Mouse (Mus musculus) gastrocnemius, adult 2 months (tissue): ENCODE data around the gene Rap1gap2. TPM values are rescaled to one million over a fixed set of nuclear protein-coding genes. Genes with fewer than 3 reads are reported as not detected.

Source experiments
- DNase-seq: peaks from one replicate; pipeline ENCODE4 v3.0.0; 2022
- H3K27ac ChIP-seq: fragments of 200-600 bp; 2 replicates; pipeline ENCODE4 v1.8.1; 2022; ENCODE audit warnings: mild to moderate bottlenecking
- H3K4me3 ChIP-seq: fragments of 200-600 bp; 2 replicates; pipeline ENCODE4 v1.8.1; 2022; ENCODE audit warnings: mild to moderate bottlenecking, moderate library complexity
- CTCF ChIP-seq: fragments of 200-600 bp; IDR thresholded peaks from 2 replicates; pipeline ENCODE4 v1.8.1; 2022; ENCODE audit warnings: antibody characterized with exemption, mild to moderate bottlenecking, moderate library complexity
- intact Hi-C: fragments of 180-260 bp; cut with DNase I; formaldehyde crosslinking; loops from one replicate; pipeline ENCODE4 v1.15.1; 2025
- total RNA-seq, 2 experiments: library from RNA; stranded (reverse); gene quantifications; 2 replicates each; pipeline ENCODE4 v1.2.3; 2021

Gene Rap1gap2
- total RNA-seq, 2 experiments from 2014 or later = 6.1 to 7.0 TPM

DNA sequence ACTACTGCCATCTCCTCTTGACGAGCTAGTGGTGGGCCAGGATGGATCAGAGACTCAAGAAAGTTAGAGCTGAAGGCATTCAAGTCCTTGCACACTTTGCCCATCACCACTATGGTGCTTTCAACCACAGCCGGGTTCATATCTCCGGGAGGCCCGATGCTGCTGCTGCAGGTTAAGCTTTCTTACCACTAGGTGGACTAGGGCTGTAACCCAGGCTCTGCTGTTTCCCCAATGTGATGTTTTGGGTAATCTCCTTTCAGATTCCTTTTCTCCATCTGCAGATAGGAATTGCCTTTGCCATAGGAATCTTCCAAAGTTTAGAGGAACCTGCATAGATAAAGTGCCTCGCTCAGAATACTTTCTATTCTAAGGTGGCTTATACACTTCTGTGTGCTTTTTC is 4.9 kb upstream of the Rap1gap2 start:
- intact Hi-C loops = no loop called here
- no peak overlapping the region for H3K27ac ChIP-seq
- DNase-seq = no peak
- no peak for TF ChIP-seq CTCF
- no peak overlapping the region for H3K4me3 ChIP-seq

DNA sequence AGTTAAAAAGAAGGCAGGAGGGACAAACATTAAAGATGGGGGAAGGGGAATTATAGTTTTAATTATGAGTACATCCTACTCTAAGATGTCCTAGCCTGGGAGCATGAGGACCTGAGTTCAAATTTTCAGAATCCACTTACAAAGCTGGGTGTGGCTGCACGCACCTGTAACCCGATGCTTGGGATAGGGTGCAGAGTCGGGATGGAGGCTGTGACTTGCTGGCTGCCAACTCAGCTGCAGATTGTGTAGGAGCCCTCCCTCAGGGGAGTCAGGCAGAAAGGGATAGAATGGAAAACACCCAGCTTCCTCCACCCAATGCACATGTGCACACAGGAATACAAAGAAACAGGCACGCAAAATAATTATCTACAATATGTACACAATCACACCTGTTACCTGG is 2.7 kb upstream of the Rap1gap2 start:
- H3K4me3 ChIP-seq = no peak overlapping the region
- intact Hi-C loops = no loop called here
- no peak for DNase-seq
- H3K27ac ChIP-seq = no peak overlapping the region
- no peak for TF ChIP-seq CTCF

DNA sequence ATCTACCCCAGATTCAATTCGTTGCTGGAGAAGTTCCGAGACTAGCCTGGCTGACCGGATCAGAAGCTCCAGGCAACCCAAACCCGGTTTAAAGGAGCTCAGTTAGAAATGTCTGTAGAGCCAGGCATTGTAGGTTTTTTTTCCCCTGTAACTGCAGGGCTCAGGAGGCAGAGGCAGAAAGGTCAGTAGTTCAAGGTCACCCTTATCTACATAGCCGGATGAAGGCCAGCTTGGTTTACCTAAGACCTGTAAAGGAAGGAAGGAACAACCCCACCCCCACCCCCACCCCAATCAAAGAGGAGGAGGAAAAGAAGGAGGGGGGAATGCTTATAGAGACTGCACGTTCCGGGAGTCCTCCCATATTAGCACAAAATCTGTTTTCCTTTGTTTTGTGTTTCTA is 722 bp upstream of the Rap1gap2 start:
- TF ChIP-seq CTCF = no peak
- intact Hi-C loops = no loop called here
- Histone ChIP-seq H3K27ac (no peak overlapping the region), H3K4me3 (no peak overlapping the region)
- DNase-seq = no peak

DNA sequence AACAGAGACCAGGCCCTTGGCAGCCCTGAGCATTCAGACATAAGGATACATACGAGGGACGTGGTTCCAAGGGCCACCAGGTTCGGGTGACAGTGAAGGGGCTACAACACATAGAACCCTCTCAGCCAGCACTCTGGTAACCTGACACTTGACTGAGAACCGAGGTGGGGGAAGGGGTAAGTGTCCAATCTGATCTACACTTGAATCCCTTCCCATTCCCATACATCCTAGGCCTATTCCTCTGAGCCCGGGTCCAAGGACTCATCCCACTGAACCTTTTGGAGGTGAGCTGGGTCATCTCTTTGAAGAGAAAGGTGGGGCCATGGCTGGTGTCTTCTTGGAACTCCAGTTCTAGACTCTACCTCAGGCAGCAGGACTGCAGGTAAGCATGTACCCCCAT is 647 bp downstream of the Rap1gap2 start:
- Histone ChIP-seq H3K4me3 (no peak overlapping the region), H3K27ac (no peak overlapping the region)
- intact Hi-C loops = no loop called here
- TF ChIP-seq CTCF = no peak
- no peak for DNase-seq

DNA sequence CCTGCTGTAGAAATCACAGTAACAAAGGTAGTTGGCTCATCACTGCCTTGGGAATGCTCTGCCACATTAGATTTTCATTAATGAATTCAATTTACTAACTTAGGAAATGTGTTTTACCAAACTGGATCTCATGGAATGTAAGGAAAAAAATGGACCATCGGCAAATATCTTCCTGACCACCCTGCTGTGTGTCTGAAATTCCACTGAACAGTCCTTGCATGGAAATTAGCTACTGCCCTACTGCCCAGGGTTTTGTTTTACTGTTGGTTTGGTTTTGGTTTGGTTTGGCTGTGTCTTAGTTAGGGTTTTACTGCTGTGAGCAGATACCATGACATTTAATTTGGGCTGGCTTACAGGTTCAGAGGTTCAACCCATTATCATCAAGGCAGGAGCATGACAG is 8.4 kb downstream of the Rap1gap2 start:
- intact Hi-C loops = no loop called here
- H3K4me3 ChIP-seq = no peak overlapping the region
- DNase-seq = no peak
- no peak overlapping the region for H3K27ac ChIP-seq
- TF ChIP-seq CTCF = no peak

DNA sequence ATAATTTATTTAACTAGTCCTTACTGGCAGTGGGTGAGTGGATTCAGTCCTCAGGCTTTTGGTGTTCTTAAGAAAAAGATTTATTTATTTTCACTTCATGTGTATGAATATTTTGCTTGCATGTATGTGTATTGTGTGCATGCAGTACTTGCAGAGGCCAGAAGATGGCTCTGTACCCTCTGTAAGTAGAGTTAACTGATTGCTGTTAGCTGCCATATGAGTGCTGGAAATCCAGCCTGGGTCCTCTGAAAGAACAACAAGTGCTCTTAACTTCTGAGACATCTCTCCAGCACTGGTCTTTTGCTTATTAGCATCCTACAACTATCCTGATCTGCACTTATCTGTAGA is 12.8 kb downstream of the Rap1gap2 start:
- DNase-seq = no peak
- TF ChIP-seq CTCF = no peak
- intact Hi-C loops = no loop called here
- Histone ChIP-seq H3K27ac (no peak overlapping the region), H3K4me3 (no peak overlapping the region)

DNA sequence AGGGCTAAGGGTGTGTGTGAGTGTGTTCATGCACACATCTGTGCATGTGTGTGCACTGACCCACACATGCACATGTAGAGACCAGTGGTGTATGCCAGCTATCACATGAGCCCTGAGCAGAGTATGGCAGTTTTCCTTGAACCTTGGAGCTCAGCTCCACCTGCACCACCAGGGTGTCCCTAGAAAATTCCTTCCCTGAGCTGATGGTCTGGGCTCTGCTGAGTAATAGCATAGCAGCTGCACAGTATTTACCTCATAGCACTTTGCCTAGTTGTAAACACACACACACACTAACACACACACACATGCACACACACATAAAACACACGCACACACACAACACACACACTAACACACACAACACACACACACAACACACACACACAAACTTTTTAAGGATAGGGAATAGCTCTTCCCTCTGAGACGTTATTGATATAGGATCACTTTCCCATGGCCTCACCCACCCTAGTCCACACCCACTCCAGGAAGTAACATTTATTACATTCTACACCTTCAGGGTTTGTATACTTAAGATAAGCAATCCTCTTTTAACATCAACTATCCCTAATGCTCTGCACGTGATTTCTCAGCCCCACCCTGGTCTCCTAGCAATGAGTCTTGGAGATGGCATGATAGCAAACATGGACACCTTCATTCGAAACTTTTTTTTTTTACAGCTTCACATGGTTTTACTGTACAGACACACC is 13.3 kb downstream of the Rap1gap2 start:
- Histone ChIP-seq H3K27ac (no peak overlapping the region), H3K4me3 (no peak overlapping the region)
- intact Hi-C loops = no loop called here
- TF ChIP-seq CTCF = no peak
- DNase-seq = no peak

DNA sequence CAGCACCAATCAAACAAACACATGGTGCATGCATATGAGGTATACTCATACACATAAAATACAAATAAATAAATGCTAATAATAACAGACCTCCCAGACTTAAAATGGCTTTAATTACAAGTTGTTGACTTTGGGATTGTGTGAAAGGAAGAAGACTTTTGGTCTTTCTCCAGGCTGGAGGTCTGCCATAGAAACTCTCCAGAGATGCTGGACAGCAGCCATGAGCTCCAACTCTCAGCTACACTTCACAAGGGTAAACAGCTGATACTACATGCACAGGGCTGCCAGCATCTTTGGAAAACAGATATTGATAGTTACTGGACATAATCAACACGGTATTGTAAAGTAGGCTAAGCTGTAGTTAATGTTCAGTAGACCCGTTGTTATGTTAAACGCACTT is 18.5 kb downstream of the Rap1gap2 start:
- intact Hi-C loops = no loop called here
- Histone ChIP-seq H3K27ac (no peak overlapping the region), H3K4me3 (no peak overlapping the region)
- no peak for TF ChIP-seq CTCF
- no peak for DNase-seq

DNA sequence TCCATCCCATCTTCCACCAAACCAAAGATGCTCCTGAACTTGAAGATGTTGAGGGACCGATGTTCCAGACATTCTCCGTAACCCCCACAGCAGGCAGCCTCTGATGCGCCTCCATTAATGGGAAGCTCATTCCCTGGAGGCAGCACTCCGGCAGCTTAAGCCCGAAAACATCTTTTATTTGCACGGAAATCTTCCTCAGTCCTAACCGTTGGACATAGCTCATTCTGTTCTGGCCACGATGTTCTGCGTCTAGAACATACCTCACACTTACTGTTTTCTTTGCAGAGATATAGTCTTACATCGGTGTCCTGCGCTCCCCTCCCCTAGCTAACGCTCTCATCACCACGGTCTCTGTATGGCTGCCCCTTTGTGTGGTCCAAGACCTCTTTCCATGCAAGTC is 20.0 kb downstream of the Rap1gap2 start:
- intact Hi-C loops = no loop called here
- H3K4me3 ChIP-seq = no peak overlapping the region
- TF ChIP-seq CTCF = no peak

DNA sequence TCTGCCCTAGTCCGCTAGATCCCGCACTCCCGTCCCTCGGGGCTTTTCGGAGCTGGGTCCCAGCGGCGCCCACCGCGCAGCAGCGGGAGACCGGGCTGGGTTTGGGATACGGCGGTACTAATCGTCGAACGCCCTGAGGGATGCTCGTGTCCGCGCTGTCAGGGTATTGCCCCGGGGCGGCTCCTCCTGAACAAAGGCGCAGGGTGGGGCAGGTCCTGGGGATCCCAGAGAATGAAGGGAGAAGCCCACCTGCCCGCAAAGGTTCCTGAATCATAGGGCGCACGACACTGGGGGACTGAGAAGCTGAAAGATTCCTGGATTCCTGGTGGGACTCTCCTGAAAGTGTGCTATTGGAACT is 20.5 kb downstream of the Rap1gap2 start:
- no peak for DNase-seq
- intact Hi-C loops = no loop called here
- Histone ChIP-seq H3K4me3 (no peak overlapping the region), H3K27ac (no peak overlapping the region)
- TF ChIP-seq CTCF = no peak

More for the DNA sequence above, 20.0 kb downstream of the Rap1gap2 start:
- no peak overlapping the region for H3K27ac ChIP-seq
- no peak for DNase-seq

DNA sequence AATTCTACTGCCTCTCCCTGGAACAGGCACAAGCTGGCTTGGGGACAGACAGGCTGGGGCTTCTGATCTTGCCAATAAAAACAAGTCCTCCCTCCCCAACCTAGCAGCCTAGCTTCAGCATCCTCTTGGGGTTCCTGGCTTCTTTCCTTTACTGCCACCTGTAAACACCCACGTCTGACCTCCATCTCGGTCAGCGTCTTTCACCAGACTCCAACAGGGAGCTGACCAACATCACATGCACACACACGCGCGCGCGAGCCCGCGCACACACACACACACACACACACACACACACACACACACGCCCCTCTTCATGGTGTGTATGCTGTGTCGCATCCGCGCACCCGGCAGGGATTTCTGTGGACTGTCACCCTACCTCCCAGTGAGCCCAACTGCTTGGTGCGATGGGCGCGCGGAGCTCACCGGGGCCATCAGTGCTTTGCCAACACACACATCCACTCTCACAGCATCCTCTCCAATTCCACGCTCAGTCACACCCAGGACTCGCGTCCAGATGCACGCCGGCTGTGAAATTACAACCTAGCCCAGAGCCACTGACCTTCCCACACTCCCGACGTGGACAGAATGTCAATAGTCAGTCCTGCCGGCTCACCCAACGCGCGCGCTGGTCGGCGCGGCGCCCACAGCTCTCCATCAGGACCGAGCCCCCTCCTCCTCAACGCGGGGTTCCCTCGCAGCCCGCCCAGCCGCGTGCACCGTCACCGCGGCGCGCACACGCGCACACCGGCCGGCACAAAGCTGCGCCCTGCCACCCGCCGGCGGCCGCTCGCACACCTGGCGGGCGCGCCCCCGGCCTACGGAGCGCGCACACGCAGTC is 21.1 kb downstream of the Rap1gap2 start:
- DNase-seq = no peak
- intact Hi-C loops = no loop called here
- no peak for TF ChIP-seq CTCF
- Histone ChIP-seq H3K4me3 (no peak overlapping the region), H3K27ac (no peak overlapping the region)

DNA sequence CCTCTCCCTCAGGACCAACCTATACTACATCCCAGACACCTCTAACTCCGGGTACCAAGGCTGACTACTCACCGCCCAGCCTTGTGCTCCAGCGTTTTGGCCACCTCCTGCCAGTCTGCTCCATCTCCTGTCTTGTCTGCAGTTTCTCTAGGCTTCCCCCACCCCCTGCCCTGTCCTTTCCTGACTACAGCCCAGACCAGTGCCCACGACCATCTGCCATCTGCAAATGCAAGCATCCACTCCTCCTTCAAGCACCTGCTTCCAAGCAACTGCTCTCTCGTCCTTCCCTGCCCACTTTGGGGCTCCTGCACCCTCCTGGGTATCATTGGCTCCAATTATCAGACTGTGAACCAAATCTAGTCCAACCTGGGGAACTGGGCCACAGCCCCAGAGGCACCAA is 24.3 kb downstream of the Rap1gap2 start:
- no peak for TF ChIP-seq CTCF
- H3K27ac ChIP-seq = no peak overlapping the region
- no peak for DNase-seq
- intact Hi-C loops = no loop called here
- no peak overlapping the region for H3K4me3 ChIP-seq

DNA sequence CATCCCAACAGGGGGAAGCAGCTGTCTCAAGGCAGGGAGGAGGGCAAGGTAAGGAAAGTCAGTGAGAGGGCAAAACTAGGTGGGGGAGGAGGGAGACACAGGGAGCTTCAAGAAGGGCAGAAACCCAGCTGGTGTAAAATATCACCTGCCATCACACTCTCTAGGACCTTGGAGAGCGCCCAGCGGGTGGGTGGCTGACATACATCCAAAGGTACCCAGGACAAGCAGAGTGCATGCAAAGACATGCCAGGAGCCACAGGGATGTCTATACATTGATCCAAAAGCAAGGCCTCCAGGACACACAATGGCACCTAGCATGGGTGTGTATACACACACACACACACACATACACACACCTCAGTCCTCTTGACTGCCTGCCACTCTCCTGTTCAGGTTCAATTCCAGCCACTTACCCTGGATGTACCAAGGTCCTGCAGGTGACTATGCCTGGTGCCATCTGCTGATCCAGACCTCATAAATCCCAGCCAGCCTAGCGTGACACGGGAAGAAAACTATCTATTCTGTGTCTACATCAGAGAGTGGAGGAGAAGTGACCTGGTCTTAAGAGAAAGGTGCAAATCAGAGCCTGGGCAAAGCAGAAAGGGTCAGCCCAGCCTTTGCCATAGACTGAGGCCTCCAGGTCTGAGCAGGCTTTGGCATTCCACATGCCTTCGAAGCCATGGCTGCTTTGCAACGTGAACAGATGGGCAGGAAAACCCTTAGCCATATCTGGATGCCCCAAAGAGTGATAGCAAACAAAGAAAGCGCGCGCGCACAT is 25.6 kb downstream of the Rap1gap2 start:
- DNase-seq = no peak
- no peak overlapping the region for H3K4me3 ChIP-seq
- intact Hi-C loops = no loop called here
- no peak overlapping the region for H3K27ac ChIP-seq
- TF ChIP-seq CTCF = no peak
